Mouse (Mus musculus) intestine, embryonic 16.5 days (tissue): ENCODE data around the gene Wbp4. TPM values are rescaled to one million over a fixed set of nuclear protein-coding genes. Genes with fewer than 3 reads are reported as not detected.

ENCODE experiments used
- polyA plus RNA-seq: library from polyadenylated mRNA; unstranded; fragments of >200 nt; fragmentation: Nextera tagmentation; extraction: Ambion mirVana; gene quantifications from 2 replicates; pipeline ENCODE4 v1.2.1, GENCODE M21; 2015

Gene Wbp4
- polyA plus RNA-seq, 1 experiment from 2014 or later, result 31.3 TPM

Other genes starting within 250 kb of the Wbp4 start
- not detected in 2 replicates for gene Zfp957, start 234.2 kb downstream of the Wbp4 start, polyA plus RNA-seq
- 39.4 and 46.2 TPM in 2 replicates for gene Rgcc, start 179.9 kb downstream of the Wbp4 start, polyA plus RNA-seq
- gene Naa16, start 90.7 kb downstream of the Wbp4 start, polyA plus RNA-seq, result 29.6 and 33.0 TPM in 2 replicates
- gene Mtrf1, start 83.7 kb downstream of the Wbp4 start, polyA plus RNA-seq, result 9.8 and 11.5 TPM in 2 replicates
- gene Kbtbd7, start 55.0 kb downstream of the Wbp4 start, polyA plus RNA-seq, result 6.2 and 6.7 TPM in 2 replicates
- gene Kbtbd6, start 29.7 kb downstream of the Wbp4 start, polyA plus RNA-seq, result 1.5 and 1.8 TPM in 2 replicates
- gene Elf1, start 326 bp downstream of the Wbp4 start, polyA plus RNA-seq, result 21.9 and 22.2 TPM in 2 replicates
- gene Sugt1, start 106.2 kb upstream of the Wbp4 start, polyA plus RNA-seq, result 96.1 and 105 TPM in 2 replicates
- gene Cnmd, start 180.7 kb upstream of the Wbp4 start, polyA plus RNA-seq, result 0.15 and 0.22 TPM in 2 replicates